Mouse (Mus musculus) hindbrain, postnatal 0 days (tissue): ENCODE measurements around the gene Ccdc148. TPM values are rescaled to one million over a fixed set of nuclear protein-coding genes. Genes with fewer than 3 reads are reported as not detected.

Experiments
- ATAC-seq: fragments of 200-750 bp; cut with Nextera tagmentation; 2 replicates; pipeline ENCODE4 v1.8.0; 2017; ENCODE audit warnings: mild to moderate bottlenecking, moderate TSS enrichment, moderate library complexity
- DNase-seq: peaks from one replicate; pipeline ENCODE4 v3.0.0-alpha.2; 2015; ENCODE audit warnings: low spot score
- H3K27ac ChIP-seq: fragments of 300-500 bp; sonication (generic); 2 replicates; pipeline ENCODE4 v1.5.1; 2014; ENCODE audit warnings: mild to moderate bottlenecking
- H3K27me3 ChIP-seq: fragments of 300-500 bp; sonication (generic); 2 replicates; pipeline ENCODE4 v1.6.1; 2014; ENCODE audit warnings: low read length, mixed read lengths; ENCODE audit not compliant: insufficient read depth
- H3K36me3 ChIP-seq: fragments of 300-500 bp; sonication (generic); 2 replicates; pipeline ENCODE4 v1.6.1; 2014; ENCODE audit warnings: low read length, mixed read lengths; ENCODE audit not compliant: insufficient read depth
- H3K4me1 ChIP-seq: fragments of 300-500 bp; sonication (generic); 2 replicates; pipeline ENCODE4 v1.6.1; 2014; ENCODE audit warnings: antibody characterized with exemption, low read length, mixed read lengths; ENCODE audit not compliant: insufficient read depth
- H3K4me2 ChIP-seq: fragments of 300-500 bp; sonication (generic); 2 replicates; pipeline ENCODE4 v1.6.1; 2014; ENCODE audit warnings: low read depth, mild to moderate bottlenecking, low read length, moderate library complexity, mixed read lengths
- H3K4me3 ChIP-seq: fragments of 300-500 bp; sonication (generic); 2 replicates; pipeline ENCODE4 v1.5.1; 2014; ENCODE audit warnings: low read length
- H3K9ac ChIP-seq: fragments of 300-500 bp; sonication (generic); replicated peaks from 2 replicates; pipeline ENCODE4 v1.6.1; 2014; ENCODE audit warnings: mild to moderate bottlenecking, low read length, moderate library complexity, mixed read lengths
- H3K9me3 ChIP-seq: fragments of 300-500 bp; sonication (generic); 2 replicates; pipeline ENCODE4 v1.6.1; 2016; ENCODE audit warnings: low read length, mixed read lengths
- CTCF ChIP-seq: IDR thresholded peaks from 2 replicates; pipeline ENCODE4 v1.5.1; 2016; ENCODE audit warnings: antibody characterized with exemption, control low read depth, low read depth
- WGBS: fragments of 180-500 bp; shearing (Covaris S2); extraction: QIAGEN DNeasy Blood & Tissue Kit; methylation state at CpG from one replicate; pipeline ENCODE4 v1.1.7; 2014; 5-methylcytosine and 5-hydroxymethylcytosine counted together
- polyA plus RNA-seq: library from polyadenylated mRNA; unstranded; fragments of >200 nt; fragmentation: Nextera tagmentation; extraction: Ambion mirVana; gene quantifications from 2 replicates; pipeline ENCODE4 v1.2.1, GENCODE M21; 2015
- total RNA-seq: library from RNA; depleted of rRNA; stranded (reverse); fragments of >200 nt; gene quantifications from 2 replicates; pipeline ENCODE4 v1.2.3, GENCODE M21; 2014

Ccdc148 gene
- total and polyA plus RNA-seq, 2 experiments from 2014 or later, result 3.3 to 6.0 TPM

- H3K4me3 ChIP-seq, result no peak overlapping the region
- no peak overlapping the region for H3K9ac ChIP-seq
- no peaks in the 10 kb centered on the region for H3K9me3 ChIP-seq
- H3K4me1 ChIP-seq, result peaks cover 6% of the 10 kb centered on the region; the same call in 1 of the 2 replicates
- no peaks in the 10 kb centered on the region for H3K27me3 ChIP-seq
- 69% methylated on average over 15 of the region's 15 CpGs for WGBS
- H3K27ac ChIP-seq, result no peak overlapping the region
- TF ChIP-seq CTCF, result no peak
- ATAC-seq (0 out of 2 replicates have a peak, but pooled peaks have one; percentile 25), DNase-seq (no peak)
- H3K36me3 ChIP-seq, result no peaks in the 10 kb centered on the region
- H3K4me2 ChIP-seq, result no peak overlapping the region
Measured at GRCm38 (mm10) chr2:59181321-59182113, 21.0 kb upstream of the Ccdc148 start.

- DNase-seq, result no peak
- H3K4me3 ChIP-seq, result no peak overlapping the region
Measured at GRCm38 (mm10) chr2:59179487-59179886, 19.0 kb upstream of the Ccdc148 start.

GRCm38 (mm10) chr2:59178960-59179359 lies 18.5 kb upstream of the Ccdc148 start:
- DNase-seq (no peak), ATAC-seq (no peak)
- H3K36me3 ChIP-seq, result no peaks in the 10 kb centered on the region
- H3K27me3 ChIP-seq, result no peaks in the 10 kb centered on the region
- H3K4me3 ChIP-seq, result no peak overlapping the region
- H3K4me1 ChIP-seq, result peaks cover 6% of the 10 kb centered on the region; the same call in 1 of the 2 replicates
- no peak overlapping the region for H3K9ac ChIP-seq
- 73% methylated on average over 4 of the region's 4 CpGs for WGBS
- no peak overlapping the region for H3K27ac ChIP-seq
- no peak for TF ChIP-seq CTCF
- H3K4me2 ChIP-seq, result no peak overlapping the region
- no peaks in the 10 kb centered on the region for H3K9me3 ChIP-seq

More at GRCm38 (mm10) chr2:59179487-59179886, 19.0 kb upstream of the Ccdc148 start:
- H3K9me3 ChIP-seq, result no peaks in the 10 kb centered on the region
- TF ChIP-seq CTCF, result no peak
- ATAC-seq, result no peak
- H3K36me3 ChIP-seq, result no peaks in the 10 kb centered on the region
- H3K27me3 ChIP-seq, result no peaks in the 10 kb centered on the region
- H3K4me1 ChIP-seq, result peaks cover 6% of the 10 kb centered on the region; the same call in 1 of the 2 replicates
- H3K9ac ChIP-seq, result no peak overlapping the region
- WGBS, result 59% methylated on average over 5 of the region's 5 CpGs
- H3K4me2 ChIP-seq, result no peak overlapping the region
- no peak overlapping the region for H3K27ac ChIP-seq

- peak; percentile 61 for ATAC-seq
- DNase-seq, result peak; percentile 55
- WGBS, result 61% methylated on average over 8 of the region's 8 CpGs
Measured at GRCm38 (mm10) chr2:59178191-59178590, 17.7 kb upstream of the Ccdc148 start.

GRCm38 (mm10) chr2:59175926-59176325 lies 15.4 kb upstream of the Ccdc148 start:
- Histone ChIP-seq H3K4me2 (no peak overlapping the region), H3K27ac (no peak overlapping the region), H3K4me1 (peaks cover 6% of the 10 kb centered on the region; the same call in 1 of the 2 replicates), H3K4me3 (no peak overlapping the region), H3K36me3 (no peaks in the 10 kb centered on the region), H3K9ac (no peak overlapping the region), H3K27me3 (no peaks in the 10 kb centered on the region), H3K9me3 (no peaks in the 10 kb centered on the region)
- no peak for TF ChIP-seq CTCF
- no peak for DNase-seq
- WGBS, result 83% methylated on average over 6 of the region's 6 CpGs
- no peak for ATAC-seq

More at GRCm38 (mm10) chr2:59178191-59178590, 17.7 kb upstream of the Ccdc148 start:
- Histone ChIP-seq H3K36me3 (no peaks in the 10 kb centered on the region), H3K4me1 (peaks cover 6% of the 10 kb centered on the region; the same call in 1 of the 2 replicates), H3K4me3 (no peak overlapping the region), H3K27ac (no peak overlapping the region), H3K9ac (no peak overlapping the region), H3K4me2 (no peak overlapping the region), H3K27me3 (no peaks in the 10 kb centered on the region), H3K9me3 (no peaks in the 10 kb centered on the region)
- TF ChIP-seq CTCF, result no peak

- no peak overlapping the region for H3K27ac ChIP-seq
- no peak for TF ChIP-seq CTCF
- H3K9me3 ChIP-seq, result no peaks in the 10 kb centered on the region
- H3K4me2 ChIP-seq, result no peak overlapping the region
- DNase-seq, result no peak
- no peak overlapping the region for H3K4me3 ChIP-seq
- no peaks in the 10 kb centered on the region for H3K36me3 ChIP-seq
- no peak for ATAC-seq
- H3K4me1 ChIP-seq, result no peaks in the 10 kb centered on the region
- WGBS, result 74% methylated on average over 5 of the region's 5 CpGs
- H3K27me3 ChIP-seq, result no peaks in the 10 kb centered on the region
- no peak overlapping the region for H3K9ac ChIP-seq
Measured at GRCm38 (mm10) chr2:59171533-59171932, 11.1 kb upstream of the Ccdc148 start.

GRCm38 (mm10) chr2:59170593-59170992 lies 10.1 kb upstream of the Ccdc148 start:
- Histone ChIP-seq H3K4me2 (no peak overlapping the region), H3K36me3 (no peaks in the 10 kb centered on the region), H3K9ac (no peak overlapping the region), H3K4me1 (no peaks in the 10 kb centered on the region), H3K27me3 (no peaks in the 10 kb centered on the region), H3K4me3 (no peak overlapping the region), H3K27ac (no peak overlapping the region), H3K9me3 (no peaks in the 10 kb centered on the region)
- WGBS, result 94% methylated on average over 5 of the region's 5 CpGs
- DNase-seq, result no peak
- TF ChIP-seq CTCF, result no peak
- no peak for ATAC-seq
